ENCODE assay signal across 8 mouse cellular contexts in the genomic region with DNA sequence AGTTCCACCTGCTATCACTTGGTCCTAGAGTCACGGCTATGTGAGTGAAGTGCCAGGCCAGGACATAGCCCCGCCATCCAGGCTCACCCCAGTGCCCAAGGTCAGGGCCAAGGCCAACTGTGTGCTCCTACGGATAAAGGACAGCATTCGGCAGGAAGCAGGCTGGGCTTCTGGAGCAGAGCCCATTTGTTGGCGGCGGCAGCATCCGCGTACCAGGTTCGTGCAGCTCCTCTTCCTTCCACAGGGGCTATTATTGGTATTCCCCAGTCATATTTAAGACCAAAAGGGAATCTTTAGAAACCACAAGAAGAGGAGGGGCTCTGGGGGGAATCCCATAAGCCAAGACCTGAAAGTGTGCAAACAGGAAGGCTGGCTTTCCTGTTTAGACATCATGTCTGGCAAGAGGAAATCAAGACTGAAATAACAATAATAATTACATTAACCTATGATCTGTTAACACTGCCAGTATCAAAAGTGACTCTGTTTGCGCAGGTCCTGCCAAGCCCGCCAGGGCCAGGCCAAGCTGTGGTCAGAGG.
DNase-seq lines count a peak whose midpoint lies in the region; ATAC-seq lines count a peak whose summit lies in the region.

No protein-coding gene starts in this region.

- H3K36me3 ChIP-seq in forebrain, embryonic 13.5 days (ENCODE audit: poor library complexity, severe bottlenecking): no peaks in the 10 kb centered on the region

- no peak overlapping the region for H3K4me2 ChIP-seq in forebrain, embryonic 13.5 days

- no peaks in the 10 kb centered on the region for H3K9me3 ChIP-seq in forebrain, embryonic 13.5 days (replicated peaks)

- DNase-seq in cerebellum, postnatal 10 days: peak; percentile 69 to 79
- no peak for DNase-seq in cerebellum, adult 18-20 months
- peak; percentile 60 to 65 for DNase-seq in heart, postnatal 10 days
- DNase-seq in kidney, postnatal 36 days: peak; percentile 50 to 66
- no peak for DNase-seq in layer of hippocampus, adult 9-11 months
- no peak for DNase-seq in natural killer cell, adult 2 months (ENCODE audit: low spot score in 2 of 2)

- intact Hi-C loops in heart, postnatal 10 days (cut with DNase I): no loop called here

- H3K4me3 ChIP-seq in forebrain, embryonic 13.5 days: no peak overlapping the region

- ATAC-seq in CD4-positive, CD25-positive, alpha-beta regulatory T cell, adult 4 months: peak; percentile 91
- no peak for ATAC-seq in forebrain, embryonic 13.5 days

- WGBS in forebrain, embryonic 13.5 days: 86% methylated on average over 11 of the region's 11 CpGs

- peaks cover 63% of the 10 kb centered on the region for H3K27me3 ChIP-seq in forebrain, embryonic 13.5 days

- no peak overlapping the region for H3K27ac ChIP-seq in forebrain, embryonic 13.5 days

- peaks cover 2% of the 10 kb centered on the region for H3K4me1 ChIP-seq in forebrain, embryonic 13.5 days

- no peak overlapping the region for H3K9ac ChIP-seq in forebrain, embryonic 13.5 days

Comparison
In these comparisons a context has a peak if more than half of its experiments do, and no peak if none do; other contexts are left out.
1. DNase-seq: peak in cerebellum, postnatal 10 days (2 of 2), heart, postnatal 10 days (2 of 2) and kidney, postnatal 36 days (2 of 2); none in cerebellum, adult 18-20 months (0 of 2), layer of hippocampus, adult 9-11 months (single experiment) and natural killer cell, adult 2 months (0 of 2).